Mouse (Mus musculus) macrophage (primary cell): ENCODE results near the gene Madd. TPM values are rescaled to one million over a fixed set of nuclear protein-coding genes. Genes with fewer than 3 reads are reported as not detected.

ENCODE experiments used
- H3K27ac ChIP-seq: fragments of 350-480 bp; formaldehyde crosslinking; 2 replicates; pipeline ENCODE4 v1.9.0; 2021
- H3K36me3 ChIP-seq: fragments of 350-480 bp; formaldehyde crosslinking; 2 replicates; pipeline ENCODE4 v1.9.0; 2021; ENCODE audit errors: inconsistent target
- H3K4me3 ChIP-seq: fragments of 350-480 bp; formaldehyde crosslinking; 2 replicates; pipeline ENCODE4 v1.9.0; 2021; ENCODE audit errors: inconsistent target
- H3K79me2 ChIP-seq: fragments of 350-480 bp; formaldehyde crosslinking; 2 replicates; pipeline ENCODE4 v1.9.0; 2021; ENCODE audit errors: inconsistent target
- WGBS: methylation state at CpG from one replicate; pipeline ENCODE4 v1.1.7; 2026; ENCODE audit warnings: inconsistent platforms; ENCODE audit not compliant: missing documents; 5-methylcytosine and 5-hydroxymethylcytosine counted together
- polyA plus RNA-seq: library from polyadenylated mRNA; stranded (reverse); fragments of 250-400 nt; gene quantifications from 3 replicates; pipeline ENCODE4 v1.2.4, GENCODE M21; 2018; ENCODE audit warnings: inconsistent platforms

Gene Madd
- polyA plus RNA-seq, 1 experiment from 2014 or later: 31.9 TPM

DNA sequence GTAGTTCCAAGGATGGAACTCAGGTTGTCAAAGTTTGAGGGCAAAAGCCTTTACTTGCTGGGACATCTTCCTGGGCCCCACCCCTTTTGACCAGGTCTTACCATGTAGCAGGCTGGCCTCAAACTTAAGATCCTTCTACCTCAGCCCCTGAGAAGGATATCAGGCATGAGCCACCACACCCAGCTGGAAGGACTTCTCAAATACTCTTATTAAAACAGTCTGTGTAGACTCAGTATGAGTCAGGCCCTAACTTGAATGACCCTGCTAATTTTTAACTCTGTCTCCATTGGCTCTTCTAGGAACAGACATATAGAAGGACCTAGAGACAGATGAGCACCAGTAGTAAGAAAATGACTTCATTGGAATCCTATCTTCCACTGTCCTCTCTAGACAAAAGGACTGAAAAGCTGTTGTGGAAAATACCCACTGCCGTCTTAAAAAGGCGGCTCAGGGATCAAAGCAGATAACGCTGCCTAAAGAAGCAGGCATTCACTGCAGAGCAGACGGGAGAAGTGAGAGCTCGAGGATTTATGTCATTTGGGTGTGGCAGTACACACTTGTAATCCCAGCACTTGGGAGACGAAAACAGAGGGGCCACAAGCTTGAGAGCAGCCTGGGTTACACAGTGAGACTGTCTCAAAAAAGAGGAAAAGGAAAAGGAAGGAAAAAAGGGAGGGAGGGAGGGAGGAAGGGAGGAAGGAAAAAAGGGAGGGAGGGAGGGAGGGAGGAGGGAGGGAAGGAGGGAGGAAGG, 26.5 kb downstream of the Madd start:
- no peak overlapping the region for H3K4me3 ChIP-seq
- no peak overlapping the region for H3K27ac ChIP-seq
- no peaks in the 10 kb centered on the region for H3K79me2 ChIP-seq
- WGBS: 90% methylated on average over 4 of the region's 6 CpGs
- H3K36me3 ChIP-seq: peaks cover 97% of the 10 kb centered on the region

DNA sequence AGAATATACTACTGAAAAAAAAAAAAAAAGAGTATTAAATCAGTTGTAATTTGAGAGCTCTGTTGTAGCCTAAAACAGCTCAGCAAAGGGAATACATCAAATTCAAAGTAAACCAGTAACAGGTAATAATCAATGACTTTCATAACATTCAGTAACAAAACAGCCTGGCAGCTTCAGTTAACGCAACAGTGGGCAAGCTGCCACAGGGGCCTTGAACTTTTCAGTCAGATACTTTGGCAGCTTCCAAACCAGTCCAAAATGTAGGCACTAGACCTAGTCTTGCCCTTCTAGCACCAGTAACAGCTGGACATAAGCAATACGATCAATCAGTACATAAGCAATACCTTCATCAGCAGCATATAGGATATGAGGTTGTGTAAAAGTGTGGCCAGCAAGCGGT, 29.5 kb downstream of the Madd start:
- WGBS: 96% methylated on average over 3 of the region's 3 CpGs
- Histone ChIP-seq H3K79me2 (no peaks in the 10 kb centered on the region), H3K4me3 (no peak overlapping the region), H3K27ac (no peak overlapping the region), H3K36me3 (peaks cover 92% of the 10 kb centered on the region)

DNA sequence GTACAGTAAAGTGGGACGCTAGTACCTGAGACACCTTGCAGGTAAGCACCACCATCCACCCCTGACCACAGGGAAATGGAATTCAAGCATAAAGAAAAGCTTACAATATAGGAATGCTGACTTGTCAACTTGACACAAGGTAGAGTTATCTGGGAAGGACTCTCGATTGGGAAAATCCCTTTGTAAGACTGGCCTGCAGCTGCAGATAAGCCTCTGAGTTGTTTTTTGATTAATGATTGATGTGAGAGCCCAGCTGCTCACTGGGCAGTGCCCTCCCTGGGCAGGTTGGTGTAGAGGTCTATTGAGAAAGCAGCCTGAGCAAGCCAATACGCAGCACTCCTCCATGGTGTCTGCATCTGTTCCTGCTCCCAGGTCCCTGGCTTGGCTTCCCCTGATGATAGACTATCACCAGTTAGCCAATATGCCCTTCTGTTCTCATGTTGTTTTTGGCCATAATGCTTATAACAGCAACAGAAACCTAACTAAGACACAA, 30.7 kb downstream of the Madd start:
- Histone ChIP-seq H3K36me3 (peaks cover 90% of the 10 kb centered on the region), H3K27ac (no peak overlapping the region), H3K4me3 (no peak overlapping the region), H3K79me2 (no peaks in the 10 kb centered on the region)
- 93% methylated on average over 3 of the region's 3 CpGs for WGBS

DNA sequence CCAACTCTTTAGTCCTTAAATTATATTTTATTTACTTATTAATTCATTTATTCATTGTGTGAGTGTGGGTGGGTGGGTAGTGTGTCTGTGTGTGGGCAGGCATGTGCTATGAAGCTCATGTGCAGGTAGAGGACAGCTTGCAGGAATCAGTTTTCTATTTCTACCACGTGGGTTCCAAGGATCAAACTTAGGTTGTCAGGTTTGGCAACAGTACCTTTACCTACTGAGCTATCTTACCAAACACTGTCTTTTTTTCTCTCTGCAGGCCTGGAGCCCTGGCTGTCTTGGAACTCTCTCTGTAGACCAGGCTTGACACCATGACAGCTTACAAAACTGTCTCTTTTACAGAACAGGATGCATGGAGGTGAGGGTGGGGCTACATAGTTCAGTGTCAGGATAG, 32.3 kb downstream of the Madd start:
- Histone ChIP-seq H3K27ac (no peak overlapping the region), H3K4me3 (no peak overlapping the region), H3K36me3 (peaks cover 89% of the 10 kb centered on the region), H3K79me2 (no peaks in the 10 kb centered on the region)
- 86% methylated on average over 1 of the region's 1 CpGs for WGBS

DNA sequence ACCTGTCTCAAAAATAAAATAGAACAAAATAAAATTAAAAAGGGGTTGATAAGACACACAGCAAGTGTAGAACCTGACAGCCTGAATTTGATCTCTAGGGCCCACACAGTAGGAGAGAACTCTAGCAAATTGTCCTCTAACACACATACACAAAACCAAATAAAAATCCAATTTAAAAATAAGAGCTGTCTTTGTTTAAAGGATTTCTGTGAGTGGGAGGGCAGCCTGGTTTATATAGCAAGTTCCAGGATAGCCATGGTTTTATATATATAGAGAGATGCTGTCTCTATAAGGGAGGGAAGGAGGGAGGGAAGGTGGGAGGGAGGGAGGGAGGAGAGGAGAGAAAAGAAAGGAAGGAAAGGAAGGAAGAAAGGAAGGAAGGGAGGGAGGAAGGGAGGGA, 35.5 kb downstream of the Madd start:
- H3K36me3 ChIP-seq: peaks cover 80% of the 10 kb centered on the region
- H3K27ac ChIP-seq: no peak overlapping the region
- no peak overlapping the region for H3K4me3 ChIP-seq
- no peaks in the 10 kb centered on the region for H3K79me2 ChIP-seq

DNA sequence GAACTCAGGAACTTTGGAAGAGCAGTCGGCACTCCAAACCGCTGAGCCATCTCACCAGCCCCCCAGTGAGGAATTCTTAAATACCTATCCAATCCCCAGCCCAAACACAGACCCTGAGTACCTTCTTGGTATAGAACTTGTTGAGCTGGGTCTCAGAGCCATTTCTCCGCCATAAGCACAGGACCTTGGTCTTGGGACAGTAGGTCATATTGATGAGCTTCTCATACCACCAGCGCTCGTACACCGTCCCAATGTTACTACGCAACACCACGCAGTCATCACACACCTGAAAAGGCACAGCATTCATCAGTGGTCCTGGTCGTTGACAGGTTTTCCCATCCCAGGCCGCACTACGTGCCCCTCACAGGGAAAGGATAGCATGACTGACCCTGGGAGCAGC, 40.2 kb downstream of the Madd start:
- 94% methylated on average over 7 of the region's 11 CpGs for WGBS
- H3K79me2 ChIP-seq: no peaks in the 10 kb centered on the region
- no peak overlapping the region for H3K4me3 ChIP-seq
- H3K36me3 ChIP-seq: peaks cover 84% of the 10 kb centered on the region
- H3K27ac ChIP-seq: no peak overlapping the region

DNA sequence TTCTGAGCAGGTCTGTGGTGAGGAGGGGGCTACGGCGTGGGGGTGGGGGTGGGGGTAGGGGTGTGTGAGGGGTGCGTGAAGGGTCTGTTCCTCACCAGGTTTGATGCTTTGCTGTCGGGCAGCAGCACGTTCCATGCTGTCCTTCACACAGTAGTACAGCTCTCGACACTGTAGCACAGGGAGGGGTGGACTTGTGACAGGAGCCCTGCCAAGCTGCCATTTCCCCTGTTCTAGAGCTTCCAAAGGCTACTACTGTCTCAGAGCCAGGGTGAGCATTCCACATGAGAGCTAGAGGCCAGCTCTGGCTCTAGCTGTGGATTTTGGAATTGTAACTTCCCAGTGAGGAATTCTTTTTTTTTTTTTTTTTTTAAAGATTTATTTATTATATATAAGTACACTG, 40.7 kb downstream of the Madd start:
- no peaks in the 10 kb centered on the region for H3K79me2 ChIP-seq
- peaks cover 86% of the 10 kb centered on the region for H3K36me3 ChIP-seq
- H3K4me3 ChIP-seq: no peak overlapping the region
- 98% methylated on average over 6 of the region's 6 CpGs for WGBS
- H3K27ac ChIP-seq: no peak overlapping the region

DNA sequence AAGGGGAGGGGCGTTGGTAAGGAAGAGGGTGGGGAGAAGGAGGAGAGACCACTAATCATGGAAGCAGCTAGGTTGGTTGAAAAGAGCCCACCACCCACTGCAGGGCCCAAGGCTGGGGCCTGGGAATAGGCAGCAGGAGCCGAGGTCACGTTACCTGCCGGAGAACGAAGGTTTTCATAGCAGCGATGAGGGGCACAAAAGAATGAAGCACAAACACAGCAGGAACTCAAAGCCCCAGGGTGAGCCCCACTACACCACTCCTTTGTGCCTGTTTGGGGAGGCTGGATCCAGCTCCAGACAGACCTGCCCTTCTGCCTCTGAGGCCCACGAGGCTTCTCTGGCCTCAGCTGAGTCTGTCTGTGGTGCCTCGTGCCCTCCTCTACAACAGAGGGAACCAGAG, 43.9 kb downstream of the Madd start:
- H3K36me3 ChIP-seq: peaks cover 73% of the 10 kb centered on the region
- H3K4me3 ChIP-seq: no peak overlapping the region
- no peak overlapping the region for H3K27ac ChIP-seq
- 91% methylated on average over 8 of the region's 8 CpGs for WGBS
- H3K79me2 ChIP-seq: no peaks in the 10 kb centered on the region

DNA sequence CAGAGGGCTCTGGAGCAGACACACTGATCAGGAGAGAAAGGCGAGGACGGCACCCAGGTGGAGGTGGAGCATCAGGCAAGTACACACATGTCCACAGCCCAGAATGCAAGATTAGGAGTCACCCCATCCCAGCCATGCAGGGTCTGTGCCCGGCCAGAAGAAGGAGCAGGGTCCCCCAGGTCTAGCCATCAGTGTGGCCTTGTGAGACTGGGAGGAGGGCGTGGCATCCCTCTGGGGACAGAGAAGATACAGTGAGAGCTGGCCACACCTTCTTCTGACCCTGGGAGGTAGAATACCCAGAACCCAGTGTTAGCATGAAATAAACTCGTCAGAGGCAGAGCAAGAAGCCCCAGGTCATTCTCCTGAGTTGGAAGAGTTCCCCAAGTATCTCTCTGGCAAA, 44.3 kb downstream of the Madd start:
- Histone ChIP-seq H3K36me3 (peaks cover 73% of the 10 kb centered on the region), H3K4me3 (no peak overlapping the region), H3K79me2 (no peaks in the 10 kb centered on the region), H3K27ac (no peak overlapping the region)
- WGBS: 86% methylated on average over 4 of the region's 5 CpGs

DNA sequence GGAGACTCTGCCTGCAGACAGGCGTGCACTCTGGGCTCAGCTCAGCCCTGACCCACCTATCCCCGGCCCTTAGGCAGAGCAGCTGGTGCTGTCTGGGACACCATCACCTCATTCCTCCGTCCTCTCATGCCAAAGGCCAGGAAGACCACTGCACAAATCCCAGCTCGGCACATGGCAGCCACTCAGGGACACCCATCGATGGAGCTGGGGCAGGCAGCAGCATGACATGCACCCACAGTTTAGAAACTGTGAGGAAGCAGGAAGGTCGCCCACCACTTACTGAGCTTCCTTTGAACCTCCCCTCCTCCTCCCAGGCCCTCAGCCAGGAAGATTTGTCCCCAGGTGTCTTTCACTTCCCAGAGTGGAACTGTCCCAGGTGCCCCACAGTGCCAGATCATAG, 46.2 kb downstream of the Madd start:
- Histone ChIP-seq H3K4me3 (no peak overlapping the region), H3K79me2 (no peaks in the 10 kb centered on the region), H3K27ac (no peak overlapping the region), H3K36me3 (peaks cover 58% of the 10 kb centered on the region)
- WGBS: 92% methylated on average over 5 of the region's 6 CpGs

DNA sequence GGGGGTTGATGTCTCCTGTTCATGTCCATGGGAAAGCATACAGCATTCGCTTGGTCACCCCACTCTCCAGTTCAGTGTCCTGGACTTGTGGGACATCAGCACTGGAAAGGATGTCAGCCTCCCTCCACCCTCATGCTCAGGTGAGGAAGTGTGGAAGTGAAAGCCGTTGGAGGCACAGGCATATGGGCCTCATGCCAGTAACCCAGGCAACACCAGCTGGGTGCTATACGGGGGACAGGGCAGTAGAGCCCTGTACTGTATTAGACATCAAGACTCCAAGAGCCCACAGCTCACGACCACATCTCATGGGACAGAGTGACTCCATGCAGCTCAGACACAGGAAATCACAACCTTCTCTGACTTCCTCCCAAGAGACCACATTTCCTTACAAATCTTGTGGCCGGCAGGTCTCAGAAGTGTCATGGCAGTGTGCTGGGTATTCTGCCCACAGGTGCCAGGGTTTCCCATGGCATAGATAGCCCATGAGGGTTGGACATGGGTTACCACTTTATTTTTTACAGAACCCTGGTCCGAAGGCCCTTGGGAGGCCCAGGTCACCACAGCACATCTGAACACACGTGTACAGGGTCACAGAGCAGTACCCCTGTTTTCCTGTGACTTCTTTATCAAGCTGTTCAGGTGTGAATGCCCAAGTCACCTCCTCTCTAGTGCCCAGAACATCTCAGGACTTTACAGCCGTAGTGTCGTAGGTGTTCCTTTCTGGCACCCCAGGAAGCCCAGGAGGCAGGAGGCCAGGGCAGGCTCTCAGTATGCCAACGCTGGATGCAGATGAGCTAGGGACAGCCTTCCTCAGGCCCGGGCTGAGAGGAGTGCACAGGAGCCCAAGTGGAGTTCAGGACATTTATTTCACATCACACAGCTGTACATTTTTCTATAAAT, 46.9 kb downstream of the Madd start:
- Histone ChIP-seq H3K4me3 (no peak overlapping the region), H3K27ac (no peak overlapping the region), H3K79me2 (no peaks in the 10 kb centered on the region), H3K36me3 (peaks cover 51% of the 10 kb centered on the region)
- 66% methylated on average over 10 of the region's 11 CpGs for WGBS

DNA sequence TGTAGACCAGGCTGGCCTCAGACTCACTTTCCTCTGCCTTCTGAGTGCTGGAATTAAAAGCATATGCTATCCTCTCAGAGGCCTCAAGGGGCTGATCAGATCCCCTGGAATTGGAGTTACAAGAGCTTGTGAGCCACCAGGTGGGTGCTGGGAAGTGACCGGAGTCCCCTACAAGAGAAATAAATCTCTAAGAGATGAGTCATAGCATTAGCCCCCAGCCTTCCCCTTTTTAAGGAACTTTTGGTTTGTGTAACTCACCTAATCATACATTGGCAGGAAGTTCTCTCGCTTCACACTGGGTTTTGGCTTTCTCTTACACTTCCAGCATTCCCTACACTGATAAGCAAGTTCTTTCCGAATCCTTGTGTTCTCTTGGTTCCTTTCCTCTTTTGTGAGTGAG, 51.6 kb downstream of the Madd start:
- Histone ChIP-seq H3K27ac (no peak overlapping the region), H3K79me2 (no peaks in the 10 kb centered on the region), H3K4me3 (no peak overlapping the region), H3K36me3 (0 out of 2 replicates have a peak, but pooled peaks cover 4% of the 10 kb centered on the region)
- 27% methylated on average over 3 of the region's 3 CpGs for WGBS

DNA sequence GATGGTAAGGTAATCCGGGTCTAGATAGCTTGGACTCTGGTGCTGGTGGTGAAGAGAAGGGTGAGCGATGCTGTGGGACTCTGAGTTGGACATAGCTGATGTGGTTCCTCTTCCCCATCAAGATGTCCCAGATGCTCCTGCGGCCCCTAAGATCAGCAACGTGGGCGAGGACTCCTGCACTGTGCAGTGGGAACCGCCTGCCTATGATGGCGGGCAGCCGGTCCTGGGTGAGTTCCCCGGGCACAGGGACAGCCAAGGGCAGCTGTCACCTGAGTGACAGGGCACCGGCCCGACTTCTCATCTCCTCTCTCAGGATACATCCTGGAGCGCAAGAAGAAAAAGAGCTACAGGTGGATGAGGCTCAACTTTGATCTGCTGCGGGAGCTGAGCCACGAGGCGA, 52.4 kb downstream of the Madd start:
- no peaks in the 10 kb centered on the region for H3K36me3 ChIP-seq
- 95% methylated on average over 15 of the region's 15 CpGs for WGBS
- H3K79me2 ChIP-seq: no peaks in the 10 kb centered on the region
- no peak overlapping the region for H3K4me3 ChIP-seq
- no peak overlapping the region for H3K27ac ChIP-seq

DNA sequence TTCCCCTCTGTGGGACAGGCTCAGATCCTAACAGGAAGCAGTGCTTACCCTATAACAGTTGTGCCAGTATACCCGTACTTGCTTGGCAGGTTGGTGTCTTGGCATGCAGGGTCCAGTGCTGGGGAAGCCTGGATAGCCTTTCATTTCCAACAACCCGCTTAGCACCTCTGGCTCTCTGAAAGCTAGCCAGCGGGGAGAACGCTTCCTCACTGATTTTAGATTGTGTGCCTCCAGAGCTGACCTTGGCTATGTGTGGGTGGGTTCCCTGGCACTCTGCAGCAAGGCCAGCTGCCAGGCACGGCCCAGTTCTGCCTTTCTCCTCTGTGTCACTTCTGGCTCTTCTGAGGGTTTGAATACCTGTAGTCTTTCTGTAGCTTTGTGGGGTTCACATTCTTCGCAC, 53.5 kb downstream of the Madd start:
- Histone ChIP-seq H3K79me2 (no peaks in the 10 kb centered on the region), H3K36me3 (no peaks in the 10 kb centered on the region), H3K27ac (no peak overlapping the region), H3K4me3 (no peak overlapping the region)
- 90% methylated on average over 6 of the region's 6 CpGs for WGBS

DNA sequence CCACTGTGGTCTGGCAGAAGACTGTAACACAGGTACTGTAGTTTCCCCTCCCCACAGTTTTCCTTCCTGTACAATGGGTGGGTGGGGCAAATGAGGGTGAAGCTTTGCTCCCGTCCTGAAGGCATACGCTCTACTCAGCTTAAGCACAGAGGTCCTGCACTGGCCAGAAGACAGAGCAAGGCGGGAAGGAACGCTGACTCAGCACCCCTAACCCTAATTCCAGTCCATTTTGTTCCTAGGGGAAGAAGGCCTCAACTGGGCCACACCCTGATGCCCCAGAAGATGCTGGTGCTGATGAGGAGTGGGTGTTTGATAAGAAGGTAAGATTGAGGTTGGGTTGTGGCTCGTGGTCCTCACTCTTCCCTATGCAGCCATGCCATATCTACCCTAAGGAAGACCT, 54.9 kb downstream of the Madd start:
- H3K79me2 ChIP-seq: no peaks in the 10 kb centered on the region
- H3K4me3 ChIP-seq: no peak overlapping the region
- H3K36me3 ChIP-seq: no peaks in the 10 kb centered on the region
- 89% methylated on average over 5 of the region's 5 CpGs for WGBS
- H3K27ac ChIP-seq: no peak overlapping the region
